Mouse (Mus musculus) megakaryocyte, embryonic 14.5 days (primary cell): ENCODE data around the gene Cyp4f14. TPM values are rescaled to one million over a fixed set of nuclear protein-coding genes. Genes with fewer than 3 reads are reported as not detected.

Source experiments
- H3K27me3 ChIP-seq: replicated peaks from 2 replicates; pipeline ENCODE3; 2012; ENCODE audit warnings: inconsistent platforms
- H3K36me3 ChIP-seq: replicated peaks from 2 replicates; pipeline ENCODE3; 2012; ENCODE audit warnings: low read length, inconsistent platforms, mixed read lengths
- H3K4me1 ChIP-seq: 2 replicates; pipeline ENCODE4 v1.6.1; 2012; ENCODE audit warnings: inconsistent platforms
- H3K4me3 ChIP-seq: replicated peaks from 2 replicates; pipeline ENCODE3; 2012; ENCODE audit warnings: moderate library complexity, mild to moderate bottlenecking, inconsistent platforms
- H3K9me3 ChIP-seq: 2 replicates; pipeline ENCODE4 v1.6.1; 2012; ENCODE audit warnings: inconsistent platforms
- FLI1 ChIP-seq: IDR thresholded peaks from 2 replicates; pipeline ENCODE4 v1.6.1; 2012; ENCODE audit warnings: low read length, inconsistent platforms, mixed read lengths
- GATA1 ChIP-seq: IDR thresholded peaks from 3 replicates; pipeline ENCODE4 v1.6.1; 2012; ENCODE audit warnings: mixed read lengths, low read length, inconsistent platforms, borderline replicate concordance
- polyA plus RNA-seq: library from polyadenylated mRNA; stranded (reverse); fragments of >175 nt; gene quantifications from 2 replicates; pipeline ENCODE4 v1.2.3, GENCODE M21; 2012; ENCODE audit warnings: low replicate concordance; ENCODE audit not compliant: insufficient read depth

Gene Cyp4f14
- polyA plus RNA-seq, 1 experiment, result not detected

DNA sequence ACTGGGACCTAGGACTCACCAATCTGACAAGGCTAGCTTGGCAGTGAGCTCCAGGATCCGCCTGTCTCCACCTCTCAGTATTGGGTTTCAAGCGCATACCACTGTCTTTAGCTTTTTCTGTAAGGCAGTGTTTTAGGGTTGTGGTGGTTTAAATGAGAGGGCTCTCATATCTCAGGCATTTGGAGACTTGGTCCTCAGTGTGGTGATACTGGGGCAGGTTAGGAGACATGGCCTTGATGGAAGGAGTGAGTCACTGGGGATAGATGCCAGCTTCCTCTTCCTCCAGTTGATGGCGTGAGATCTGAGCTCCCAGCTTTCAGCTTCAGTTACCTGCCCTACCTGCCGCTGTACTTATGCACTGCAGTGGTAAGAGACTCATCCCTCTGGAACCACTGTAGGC is 22.7 kb upstream of the Cyp4f14 start:
- no peaks in the 10 kb centered on the region for H3K4me1 ChIP-seq
- no peaks in the 10 kb centered on the region for H3K9me3 ChIP-seq
- no peak overlapping the region for H3K4me3 ChIP-seq
- H3K36me3 ChIP-seq, result peaks cover 31% of the 10 kb centered on the region
- H3K27me3 ChIP-seq, result no peaks in the 10 kb centered on the region
- TF ChIP-seq FLI1 (no peak), GATA1 (no peak)

DNA sequence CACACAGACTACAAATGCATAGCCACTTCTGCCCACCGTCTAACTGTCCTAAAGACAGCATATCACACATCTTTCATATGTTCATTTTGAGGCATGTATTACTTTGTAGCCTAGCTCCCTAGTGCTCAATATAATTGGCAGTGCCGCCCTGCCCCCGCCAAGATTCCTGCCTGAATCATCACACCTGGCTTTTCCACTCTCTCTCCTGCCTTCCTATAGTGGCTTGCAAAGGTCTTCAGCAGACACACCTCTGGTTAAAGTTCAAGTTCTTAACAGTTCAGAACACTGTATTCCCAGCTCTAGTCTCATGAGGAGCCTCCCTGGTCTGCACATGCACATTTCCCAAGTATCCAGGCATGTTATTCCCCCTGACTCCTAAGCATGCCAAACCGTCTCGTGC is 10.7 kb upstream of the Cyp4f14 start:
- peaks cover 5% of the 10 kb centered on the region; the same call in 1 of the 2 replicates for H3K9me3 ChIP-seq
- TF ChIP-seq FLI1 (no peak), GATA1 (no peak)
- peaks cover 7% of the 10 kb centered on the region; the same call in 1 of the 2 replicates for H3K4me1 ChIP-seq
- no peak overlapping the region for H3K4me3 ChIP-seq
- H3K27me3 ChIP-seq, result no peaks in the 10 kb centered on the region
- H3K36me3 ChIP-seq, result peaks cover 59% of the 10 kb centered on the region

DNA sequence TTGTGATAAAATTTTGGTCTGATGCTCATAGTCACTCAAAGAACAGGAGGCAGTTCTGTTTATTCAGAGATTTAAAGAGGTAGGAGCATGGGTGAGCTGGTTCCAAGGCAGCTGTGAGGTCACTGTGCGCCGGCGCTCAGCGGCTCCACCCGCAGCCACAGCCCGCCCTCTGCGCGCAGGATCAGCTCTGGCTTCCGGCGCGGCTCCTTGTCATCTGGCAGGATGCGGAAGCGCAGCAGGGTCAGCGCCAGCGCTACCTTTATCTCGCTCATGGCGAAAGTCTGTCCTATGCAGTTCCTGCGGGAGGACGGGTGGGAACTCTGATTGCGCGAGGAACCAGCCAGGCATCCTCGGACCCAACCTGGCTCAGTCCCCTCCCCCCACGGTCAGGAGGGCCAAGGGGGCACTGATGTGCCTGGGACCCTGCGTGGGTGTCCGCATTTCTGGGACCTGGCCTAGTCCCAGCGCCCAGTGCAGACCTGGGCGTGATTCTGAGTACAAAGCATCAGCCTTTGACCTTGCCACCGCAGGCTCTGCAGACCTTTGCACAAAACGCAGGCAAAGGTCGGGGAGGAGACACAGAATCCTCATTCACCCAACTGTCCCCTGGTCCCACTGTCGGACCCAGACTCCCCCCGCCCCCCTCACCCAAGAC is 7.6 kb upstream of the Cyp4f14 start:
- Histone ChIP-seq H3K36me3 (peaks cover 42% of the 10 kb centered on the region), H3K27me3 (peaks cover 3% of the 10 kb centered on the region), H3K4me3 (no peak overlapping the region), H3K9me3 (peaks cover 11% of the 10 kb centered on the region), H3K4me1 (no peaks in the 10 kb centered on the region)
- no peak for TF ChIP-seq FLI1
- no peak for TF ChIP-seq GATA1

DNA sequence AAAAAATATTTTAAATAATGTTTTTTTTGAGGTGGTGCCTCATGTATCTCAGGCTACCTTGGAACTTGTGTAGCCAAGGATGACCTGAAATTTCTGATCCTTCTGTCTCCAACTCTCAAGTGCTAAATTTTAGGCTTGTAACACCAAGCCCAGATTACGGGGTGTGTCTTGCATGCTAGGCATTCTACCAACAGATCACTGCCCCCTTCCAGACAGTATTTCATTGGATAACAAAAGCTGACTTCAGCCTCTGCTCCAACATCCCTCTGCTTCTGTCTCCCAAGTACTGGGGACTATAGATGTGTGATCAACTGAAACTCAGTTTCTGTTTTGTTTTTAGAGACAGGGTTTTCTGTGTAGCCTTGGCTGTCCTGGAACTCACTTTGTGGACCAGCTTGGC is 6.5 kb upstream of the Cyp4f14 start:
- Histone ChIP-seq H3K36me3 (peaks cover 31% of the 10 kb centered on the region), H3K27me3 (peaks cover 3% of the 10 kb centered on the region), H3K4me3 (no peak overlapping the region), H3K9me3 (peaks cover 11% of the 10 kb centered on the region), H3K4me1 (no peaks in the 10 kb centered on the region)
- TF ChIP-seq GATA1 (no peak), FLI1 (no peak)

DNA sequence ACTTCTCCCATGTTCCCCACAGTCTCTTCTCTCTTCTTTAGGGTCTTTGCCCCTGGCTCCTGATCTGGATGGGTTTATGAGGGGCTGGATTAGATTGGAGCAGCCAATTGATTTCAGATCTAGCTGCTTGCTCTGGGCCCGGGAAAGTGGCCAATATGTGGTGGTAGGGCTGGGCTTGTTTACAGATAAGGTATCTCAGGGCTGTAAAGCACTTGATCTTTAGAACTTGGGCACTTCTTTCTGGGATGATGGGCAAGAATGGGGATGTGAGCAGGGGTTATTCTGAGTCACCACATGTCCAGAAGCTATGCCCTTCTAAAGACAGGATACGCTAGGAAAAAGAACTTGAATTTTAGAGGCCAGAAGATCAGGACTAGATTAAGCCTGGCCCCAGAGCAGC is 2.0 kb upstream of the Cyp4f14 start:
- no peak overlapping the region for H3K4me3 ChIP-seq
- peaks cover 8% of the 10 kb centered on the region for H3K9me3 ChIP-seq
- H3K4me1 ChIP-seq, result no peaks in the 10 kb centered on the region
- H3K27me3 ChIP-seq, result peaks cover 23% of the 10 kb centered on the region
- H3K36me3 ChIP-seq, result peaks cover under 1% of the 10 kb centered on the region
- TF ChIP-seq FLI1 (no peak), GATA1 (no peak)

DNA sequence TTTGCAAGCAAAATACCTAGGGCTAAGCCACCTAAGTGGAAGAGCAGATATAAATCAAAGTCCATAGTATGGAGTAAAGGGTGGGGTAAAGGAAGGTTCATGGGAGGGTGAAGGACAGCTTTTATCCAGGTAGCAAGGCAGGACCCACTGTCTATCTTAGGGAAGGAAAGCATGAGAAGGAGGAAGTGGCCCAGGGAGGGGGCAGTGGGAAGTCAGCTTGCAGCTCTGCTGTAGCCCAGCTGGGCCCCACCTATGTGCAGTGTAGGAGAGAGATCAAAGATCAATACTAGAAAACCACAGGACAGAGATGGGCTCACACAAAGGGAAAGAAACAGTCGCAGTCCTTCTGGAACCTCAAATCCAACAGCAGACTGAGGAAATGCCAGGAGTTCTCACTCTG is 1.1 kb downstream of the Cyp4f14 start:
- H3K4me1 ChIP-seq, result no peaks in the 10 kb centered on the region; the same call in 1 of the 2 replicates
- H3K9me3 ChIP-seq, result peaks cover 8% of the 10 kb centered on the region
- TF ChIP-seq GATA1 (no peak), FLI1 (no peak)
- H3K27me3 ChIP-seq, result peaks cover 35% of the 10 kb centered on the region
- no peak overlapping the region for H3K4me3 ChIP-seq
- no peaks in the 10 kb centered on the region for H3K36me3 ChIP-seq

DNA sequence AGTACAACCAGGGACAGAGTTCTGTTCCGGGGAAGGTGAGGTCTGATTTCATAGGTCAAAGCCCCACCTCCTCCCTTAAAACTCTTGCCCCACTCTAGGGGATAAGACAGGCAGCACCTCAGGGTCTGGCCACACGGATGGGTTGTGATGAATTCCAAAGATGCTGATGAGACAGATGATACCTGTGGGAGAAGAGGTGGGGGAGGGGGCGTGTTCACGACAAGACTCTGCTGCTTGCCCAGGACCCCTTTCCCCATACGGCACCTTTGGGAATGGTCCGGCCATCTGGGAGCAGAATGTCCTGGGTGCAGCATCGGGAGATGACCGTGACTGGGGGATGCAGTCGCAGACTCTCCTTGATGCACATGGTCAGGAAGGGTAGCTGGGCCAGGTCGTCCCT is 11.0 kb downstream of the Cyp4f14 start:
- Histone ChIP-seq H3K4me3 (no peak overlapping the region), H3K36me3 (no peaks in the 10 kb centered on the region), H3K4me1 (peaks cover 6% of the 10 kb centered on the region), H3K27me3 (peaks cover 27% of the 10 kb centered on the region), H3K9me3 (peaks cover 3% of the 10 kb centered on the region; the same call in 1 of the 2 replicates)
- TF ChIP-seq GATA1 (no peak), FLI1 (no peak)

DNA sequence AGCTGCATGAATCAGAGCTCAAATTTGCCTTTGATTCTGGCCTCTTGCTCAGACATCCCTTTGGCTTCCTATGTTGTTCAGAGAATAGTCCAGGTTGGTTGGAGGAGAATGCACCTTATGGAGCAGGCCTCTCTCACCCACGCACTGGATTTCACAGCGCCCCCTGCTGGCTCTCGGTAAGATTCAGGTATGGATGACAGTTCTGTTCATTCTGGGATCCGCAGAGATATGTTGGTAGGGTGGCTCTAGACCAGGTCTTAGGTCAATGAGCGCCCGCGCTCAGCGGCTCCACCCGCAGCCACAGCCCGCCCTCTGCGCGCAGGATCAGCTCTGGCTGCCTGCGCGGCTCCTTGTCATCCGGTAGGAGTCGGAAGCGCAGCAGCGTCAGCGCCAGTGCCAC is 11.9 kb downstream of the Cyp4f14 start:
- TF ChIP-seq GATA1, result no peak
- TF ChIP-seq FLI1, result no peak
- H3K36me3 ChIP-seq, result no peaks in the 10 kb centered on the region
- H3K4me3 ChIP-seq, result peak overlapping the region; percentile 62
- peaks cover 23% of the 10 kb centered on the region for H3K27me3 ChIP-seq
- H3K4me1 ChIP-seq, result peaks cover 6% of the 10 kb centered on the region
- peaks cover 3% of the 10 kb centered on the region; the same call in 1 of the 2 replicates for H3K9me3 ChIP-seq

DNA sequence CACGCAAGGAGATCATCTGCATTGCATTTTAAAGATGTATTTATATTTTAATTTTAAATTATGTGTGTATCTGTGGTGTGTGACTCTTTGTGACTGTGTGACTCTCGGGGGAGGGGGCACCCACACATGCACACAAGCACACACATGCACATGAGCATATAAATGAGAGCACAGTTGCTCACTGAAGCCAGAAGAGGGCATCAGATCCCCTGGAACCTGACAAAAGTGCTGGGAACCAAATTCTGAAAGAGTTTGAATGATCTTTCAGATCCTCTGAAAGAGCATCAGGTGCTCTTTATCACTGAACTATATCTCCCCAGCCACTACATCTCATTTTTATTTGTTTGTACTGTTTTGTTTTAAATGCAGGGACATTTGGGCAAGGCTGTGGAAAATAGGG is 12.7 kb downstream of the Cyp4f14 start:
- Histone ChIP-seq H3K4me3 (no peak overlapping the region), H3K27me3 (peaks cover 23% of the 10 kb centered on the region), H3K9me3 (peaks cover 3% of the 10 kb centered on the region; the same call in 1 of the 2 replicates), H3K36me3 (no peaks in the 10 kb centered on the region), H3K4me1 (peaks cover 6% of the 10 kb centered on the region)
- TF ChIP-seq GATA1 (no peak), FLI1 (no peak)

DNA sequence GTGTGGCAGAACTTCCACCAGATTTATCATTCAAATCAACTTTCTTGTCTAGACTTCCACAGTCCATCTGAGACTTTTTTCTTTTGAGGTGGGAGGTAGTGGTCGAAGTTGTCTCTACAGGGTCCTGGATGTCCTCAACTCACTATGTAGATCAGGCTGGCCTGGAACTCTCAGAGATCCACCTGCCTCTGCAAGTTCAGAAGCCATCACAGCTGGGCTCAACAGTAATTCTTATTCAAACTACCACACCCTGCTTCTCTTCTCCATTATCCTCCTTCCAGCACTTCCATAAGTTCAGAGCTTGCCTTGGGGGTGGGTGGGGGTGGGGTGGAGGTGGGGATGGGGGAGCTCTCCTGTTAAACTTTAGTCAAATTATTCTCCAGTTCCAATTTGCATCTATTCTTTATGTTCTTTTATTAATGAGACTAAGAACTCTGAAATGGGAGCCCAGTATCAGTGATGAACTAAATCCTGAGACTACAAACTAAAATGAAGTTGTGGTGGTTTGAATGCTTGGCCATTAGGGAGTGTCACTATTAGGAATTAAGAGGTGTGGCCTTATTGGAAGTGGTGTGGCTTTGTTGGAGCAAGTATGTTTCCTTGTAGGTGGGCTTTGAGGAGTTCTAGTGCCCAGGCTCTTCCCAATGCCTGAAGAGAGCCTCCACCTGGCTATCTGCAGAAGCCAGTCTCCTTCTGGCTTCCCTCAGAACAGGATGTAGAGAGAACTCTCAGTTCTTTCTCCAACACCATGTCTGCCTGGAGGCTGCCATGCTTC is 15.2 kb downstream of the Cyp4f14 start:
- peaks cover 13% of the 10 kb centered on the region for H3K27me3 ChIP-seq
- H3K9me3 ChIP-seq, result peaks cover 3% of the 10 kb centered on the region; the same call in 1 of the 2 replicates
- TF ChIP-seq FLI1, result no peak
- TF ChIP-seq GATA1, result no peak
- peaks cover 6% of the 10 kb centered on the region for H3K4me1 ChIP-seq
- H3K36me3 ChIP-seq, result no peaks in the 10 kb centered on the region
- H3K4me3 ChIP-seq, result no peak overlapping the region
